Mouse (Mus musculus) frontal cortex, adult 2 months (tissue): ENCODE results near the gene Myocos. TPM values are rescaled to one million over a fixed set of nuclear protein-coding genes. Genes with fewer than 3 reads are reported as not detected.

Experiments used
- DNase-seq, 2 experiments: peaks; one replicate each; pipeline ENCODE4 v3.0.0; 2022; ENCODE audit warnings: low spot score in 1 of 2; ENCODE audit errors: extremely low spot score in 1 of 2
- polyA plus RNA-seq: library from polyadenylated mRNA; depleted of rRNA; stranded (reverse); fragments of >200 nt; gene quantifications from 2 replicates; pipeline ENCODE4 v1.2.3, GENCODE M21; 2012; rRNA removed

The Myocos gene
- polyA plus RNA-seq, 1 experiment = not detected

- DNase-seq = no peak
Observed at GRCm38 (mm10) chr1:162620487-162620886, 37.5 kb downstream of the Myocos start.

- peak; percentile 3 to 26 for DNase-seq
Observed at GRCm38 (mm10) chr1:162615511-162615910, 42.5 kb downstream of the Myocos start.

GRCm38 (mm10) chr1:162611191-162611590 is 46.8 kb downstream of the Myocos start:
- DNase-seq = no peak

- DNase-seq = no peak
Observed at GRCm38 (mm10) chr1:162609633-162610250, 48.3 kb downstream of the Myocos start.

GRCm38 (mm10) chr1:162608127-162608526 is 49.9 kb downstream of the Myocos start:
- no peak for DNase-seq

- no peak for DNase-seq
Observed at GRCm38 (mm10) chr1:162601288-162601687, 56.7 kb downstream of the Myocos start.

- no peak for DNase-seq
Observed at GRCm38 (mm10) chr1:162599617-162600016, 58.4 kb downstream of the Myocos start.

GRCm38 (mm10) chr1:162597379-162598102 is 60.5 kb downstream of the Myocos start:
- no peak for DNase-seq

Other genes with a start within 250 kb of the Myocos start
- 45.3 and 49.2 TPM in 2 replicates for gene Dnm3, start 180.2 kb downstream of the Myocos start, polyA plus RNA-seq
- gene Mettl13, start 109.7 kb downstream of the Myocos start, polyA plus RNA-seq = 10.1 TPM in 2 replicates
- gene Vamp4, start 87.7 kb downstream of the Myocos start, polyA plus RNA-seq = 84.4 and 85.5 TPM in 2 replicates
- gene Myoc, start 19.1 kb downstream of the Myocos start, polyA plus RNA-seq = 9.8 and 11.9 TPM in 2 replicates
- gene Prrc2c, start 82.3 kb upstream of the Myocos start, polyA plus RNA-seq = 50.2 and 59.3 TPM in 2 replicates
- gene Fmo4, start 155.8 kb upstream of the Myocos start, polyA plus RNA-seq = 0.50 and 0.70 TPM in 2 replicates
- gene Fmo1, start 208.4 kb upstream of the Myocos start, polyA plus RNA-seq = 48.3 TPM in 2 replicates
- gene Fmo2, start 240.5 kb upstream of the Myocos start, polyA plus RNA-seq = 2.2 and 2.6 TPM in 2 replicates